Mouse (Mus musculus) neural tube, embryonic 13.5 days (tissue): ENCODE results near the gene Atp5g2. TPM values are rescaled to one million over a fixed set of nuclear protein-coding genes. Genes with fewer than 3 reads are reported as not detected.
A peak's percentile ranks its signal among the peaks of the same experiment; 100 is the strongest.
"Not testable (repeated sequence)": the region's sequence is repeated elsewhere in the genome, so short reads cannot be mapped to it uniquely, and the experiment has no call there.

ENCODE experiments used
- ATAC-seq: fragments of 200-750 bp; cut with Nextera tagmentation; 2 replicates; pipeline ENCODE4 v1.8.0; 2017; ENCODE audit warnings: low read depth, mild to moderate bottlenecking, moderate TSS enrichment, moderate library complexity
- H3K27ac ChIP-seq: fragments of 300-500 bp; sonication (generic); replicated peaks from 2 replicates; pipeline ENCODE4 v1.5.1; 2015; ENCODE audit warnings: moderate library complexity, mild to moderate bottlenecking, inconsistent platforms
- H3K27me3 ChIP-seq: fragments of 300-500 bp; sonication (generic); 2 replicates; pipeline ENCODE4 v1.6.1; 2015; ENCODE audit warnings: mild to moderate bottlenecking, inconsistent platforms
- H3K36me3 ChIP-seq: fragments of 300-500 bp; sonication (generic); 2 replicates; pipeline ENCODE4 v1.6.1; 2015; ENCODE audit warnings: mild to moderate bottlenecking, inconsistent platforms
- H3K4me1 ChIP-seq: fragments of 300-500 bp; sonication (generic); replicated peaks from 2 replicates; pipeline ENCODE4 v1.6.1; 2015; ENCODE audit warnings: inconsistent platforms
- H3K4me2 ChIP-seq: fragments of 300-500 bp; sonication (generic); 2 replicates; pipeline ENCODE4 v1.6.1; 2015; ENCODE audit warnings: inconsistent platforms, mild to moderate bottlenecking, moderate library complexity
- H3K4me3 ChIP-seq: fragments of 300-500 bp; sonication (generic); 2 replicates; pipeline ENCODE4 v1.5.1; 2015; ENCODE audit warnings: mild to moderate bottlenecking, inconsistent platforms
- H3K9ac ChIP-seq: fragments of 300-500 bp; sonication (generic); 2 replicates; pipeline ENCODE4 v1.6.1; 2015; ENCODE audit warnings: moderate library complexity, mild to moderate bottlenecking, inconsistent platforms
- H3K9me3 ChIP-seq: fragments of 300-500 bp; sonication (generic); 2 replicates; pipeline ENCODE4 v1.6.1; 2016; ENCODE audit warnings: inconsistent platforms
- WGBS: fragments of 180-500 bp; shearing (Covaris S2); methylation state at CpG from one replicate; pipeline ENCODE4 v1.1.7; 2015; 5-methylcytosine and 5-hydroxymethylcytosine counted together
- polyA plus RNA-seq: library from polyadenylated mRNA; unstranded; fragments of >200 nt; fragmentation: Nextera tagmentation; extraction: Ambion mirVana; gene quantifications from 2 replicates; pipeline ENCODE4 v1.2.1, GENCODE M21; 2015

Atp5g2 gene
- polyA plus RNA-seq, 1 experiment from 2014 or later, result 48.1 TPM

DNA sequence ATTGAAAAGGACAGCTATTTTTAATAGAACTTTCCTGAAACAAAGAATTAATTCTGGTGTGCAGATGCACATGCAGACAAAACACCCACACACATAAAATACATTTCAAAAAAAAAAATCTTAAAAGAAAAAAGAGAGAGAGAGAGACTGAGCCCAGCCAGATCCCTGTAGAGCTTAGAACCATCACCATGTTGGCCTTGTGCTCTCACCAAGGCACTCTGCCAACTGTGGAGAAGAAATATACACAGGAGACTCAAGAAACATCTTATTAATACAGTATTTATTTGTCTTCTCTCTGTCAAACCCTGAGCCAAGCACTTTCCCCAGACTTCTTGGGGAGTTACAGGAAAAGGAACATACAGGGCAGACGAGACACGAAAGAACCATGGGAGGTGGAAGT lies 9.6 kb downstream of the Atp5g2 start:
- H3K27ac ChIP-seq, ATAC-seq, H3K9me3 ChIP-seq, H3K9ac ChIP-seq, H3K27me3 ChIP-seq, H3K4me2 ChIP-seq, H3K4me3 ChIP-seq, H3K4me1 ChIP-seq: not testable (repeated sequence)
- WGBS, result no CpG with 5 or more reads among the region's 2 CpGs
- H3K36me3 ChIP-seq, result peaks cover 66% of the 10 kb centered on the region

- peaks cover 20% of the 10 kb centered on the region for H3K36me3 ChIP-seq
- H3K27ac ChIP-seq, result peak overlapping the region; percentile 82
- 47% methylated on average over 3 of the region's 3 CpGs for WGBS
- H3K4me3 ChIP-seq, result no peak overlapping the region
- H3K4me1 ChIP-seq, result peaks cover 25% of the 10 kb centered on the region
- H3K9me3 ChIP-seq, result no peaks in the 10 kb centered on the region
- H3K4me2 ChIP-seq, result no peak overlapping the region
- H3K9ac ChIP-seq, result no peak overlapping the region
- no peak for ATAC-seq
- no peaks in the 10 kb centered on the region for H3K27me3 ChIP-seq
Measured at GRCm38 (mm10) chr15:102657926-102658381, 14.2 kb downstream of the Atp5g2 start.

DNA sequence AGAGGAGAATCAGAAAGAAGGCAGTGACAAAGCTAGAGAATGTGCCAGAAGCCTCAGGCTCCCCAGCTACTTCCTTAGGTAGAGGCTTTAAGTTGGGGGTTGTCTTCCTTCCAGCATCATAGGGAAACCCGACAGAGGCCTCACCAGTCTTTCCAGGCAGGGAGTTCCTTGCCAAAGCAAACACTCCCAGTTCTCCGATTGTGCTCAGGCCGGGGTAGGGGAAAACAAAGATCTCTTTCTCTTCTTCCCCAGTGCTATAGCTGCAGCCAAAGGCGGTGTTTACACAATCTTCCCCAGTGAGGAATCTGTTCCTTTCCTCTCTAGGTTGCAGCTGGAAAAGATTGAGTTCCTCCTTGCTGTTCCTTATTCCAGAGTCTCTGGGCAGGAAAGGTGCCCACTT lies 15.5 kb downstream of the Atp5g2 start:
- Histone ChIP-seq H3K4me2 (no peak overlapping the region), H3K27me3 (no peaks in the 10 kb centered on the region), H3K4me1 (peaks cover 25% of the 10 kb centered on the region), H3K4me3 (no peak overlapping the region), H3K9ac (0 out of 2 replicates have a peak overlapping the region, but pooled peaks have one; percentile 26), H3K27ac (peak overlapping the region; percentile 82), H3K9me3 (no peaks in the 10 kb centered on the region), H3K36me3 (peaks cover 9% of the 10 kb centered on the region)
- peak; percentile 36; the same call in 1 of the 2 replicates for ATAC-seq
- WGBS, result 30% methylated on average over 4 of the region's 4 CpGs

DNA sequence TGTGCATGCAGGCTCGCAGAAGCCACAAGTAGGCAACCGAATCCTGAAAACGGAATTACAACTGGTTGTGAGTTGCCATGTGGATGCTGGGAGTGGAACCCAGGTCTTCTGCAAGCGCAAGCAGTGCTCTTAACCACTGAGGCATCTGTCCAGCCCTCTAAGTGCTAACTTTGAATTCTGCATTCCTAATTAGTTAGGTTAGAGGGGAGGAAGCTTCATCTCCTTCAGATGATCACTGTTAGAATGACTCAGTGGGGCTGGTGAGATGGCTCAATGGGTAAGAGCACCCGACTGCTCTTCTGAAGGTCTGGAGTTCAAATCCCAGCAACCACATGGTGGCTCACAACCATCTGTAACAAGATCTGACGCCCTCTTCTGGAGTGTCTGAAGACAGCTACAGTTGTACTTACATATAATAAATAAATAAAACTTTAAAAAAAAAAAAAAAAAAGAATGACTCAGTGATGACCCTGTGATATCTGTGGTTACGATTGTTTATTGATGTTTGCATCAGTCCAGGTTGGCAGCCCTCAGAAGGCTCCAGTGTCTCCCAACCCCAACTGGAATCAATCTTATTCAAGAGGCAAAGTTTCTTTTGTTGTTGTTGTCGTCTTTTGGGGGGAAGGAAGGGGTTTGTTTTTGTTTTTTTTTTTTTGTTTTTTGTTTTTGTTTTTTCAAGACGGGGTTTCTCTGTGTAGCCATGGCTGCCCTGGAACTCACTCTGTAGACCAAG lies 20.1 kb downstream of the Atp5g2 start:
- not testable (repeated sequence) for H3K4me3 ChIP-seq, H3K27ac ChIP-seq, ATAC-seq, H3K4me2 ChIP-seq, H3K9ac ChIP-seq, H3K9me3 ChIP-seq, H3K27me3 ChIP-seq, H3K36me3 ChIP-seq
- 86% methylated on average over 8 of the region's 9 CpGs for WGBS
- peaks cover 13% of the 10 kb centered on the region for H3K4me1 ChIP-seq

GRCm38 (mm10) chr15:102651107-102651506 lies 21.0 kb downstream of the Atp5g2 start:
- ATAC-seq, result no peak
- Histone ChIP-seq H3K9ac (no peak overlapping the region), H3K36me3 (no peaks in the 10 kb centered on the region), H3K4me1 (peaks cover 4% of the 10 kb centered on the region; the same call in 1 of the 2 replicates), H3K27ac (no peak overlapping the region), H3K4me3 (no peak overlapping the region), H3K27me3 (no peaks in the 10 kb centered on the region), H3K9me3 (no peaks in the 10 kb centered on the region), H3K4me2 (no peak overlapping the region)
- WGBS, result 75% methylated on average over 3 of the region's 3 CpGs

DNA sequence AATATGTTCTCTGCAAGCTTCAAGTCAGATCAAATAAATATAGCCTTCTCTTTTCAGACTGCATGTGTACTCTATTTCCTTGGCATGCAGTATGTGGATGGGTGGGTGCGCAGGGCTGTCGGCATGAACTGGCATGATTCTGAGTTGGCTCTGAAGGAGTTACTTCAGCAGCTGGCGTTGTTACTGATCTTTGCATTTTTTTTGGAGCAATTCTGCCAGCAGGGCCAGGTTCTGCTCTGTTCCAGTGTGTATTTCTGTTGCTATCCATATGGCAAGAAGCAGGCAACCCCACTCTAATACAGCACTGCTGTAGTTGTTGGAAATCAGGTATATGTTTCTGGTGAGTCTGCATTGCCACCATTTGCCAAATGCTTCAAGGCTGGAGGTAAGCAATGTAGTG lies 36.3 kb downstream of the Atp5g2 start:
- Histone ChIP-seq H3K36me3 (no peaks in the 10 kb centered on the region), H3K9ac (no peak overlapping the region), H3K4me1 (no peaks in the 10 kb centered on the region), H3K27ac (no peak overlapping the region), H3K27me3 (no peaks in the 10 kb centered on the region; the same call in 1 of the 2 replicates), H3K9me3 (no peaks in the 10 kb centered on the region), H3K4me3 (no peak overlapping the region), H3K4me2 (no peak overlapping the region)
- ATAC-seq, result no peak
- whole genome bisulfite sequencing, result 84% methylated on average over 3 of the region's 3 CpGs

DNA sequence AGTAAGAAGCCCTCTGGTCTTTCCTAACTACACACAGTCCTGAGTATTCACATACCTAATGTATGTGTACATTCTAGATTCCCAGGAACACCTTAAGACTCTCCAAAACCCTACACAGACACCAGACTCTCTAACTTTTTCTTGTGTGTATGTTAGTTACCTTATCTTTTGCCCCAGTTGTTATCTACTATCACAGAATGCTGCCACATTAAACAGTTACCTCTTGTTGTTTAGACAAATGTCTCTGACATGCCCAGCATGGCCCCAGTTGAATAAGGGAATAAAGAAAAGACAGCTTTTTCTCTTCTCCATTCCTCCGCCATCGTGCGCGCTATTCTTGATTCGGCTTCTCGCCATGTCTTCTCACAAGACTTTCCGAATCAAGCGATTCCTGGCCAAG lies 37.5 kb downstream of the Atp5g2 start:
- Histone ChIP-seq H3K27ac (no peak overlapping the region), H3K27me3 (no peaks in the 10 kb centered on the region; the same call in 1 of the 2 replicates), H3K4me1 (no peaks in the 10 kb centered on the region), H3K9me3 (no peaks in the 10 kb centered on the region), H3K9ac (no peak overlapping the region), H3K36me3 (no peaks in the 10 kb centered on the region), H3K4me2 (no peak overlapping the region), H3K4me3 (no peak overlapping the region)
- 94% methylated on average over 8 of the region's 8 CpGs for WGBS
- no peak for ATAC-seq

DNA sequence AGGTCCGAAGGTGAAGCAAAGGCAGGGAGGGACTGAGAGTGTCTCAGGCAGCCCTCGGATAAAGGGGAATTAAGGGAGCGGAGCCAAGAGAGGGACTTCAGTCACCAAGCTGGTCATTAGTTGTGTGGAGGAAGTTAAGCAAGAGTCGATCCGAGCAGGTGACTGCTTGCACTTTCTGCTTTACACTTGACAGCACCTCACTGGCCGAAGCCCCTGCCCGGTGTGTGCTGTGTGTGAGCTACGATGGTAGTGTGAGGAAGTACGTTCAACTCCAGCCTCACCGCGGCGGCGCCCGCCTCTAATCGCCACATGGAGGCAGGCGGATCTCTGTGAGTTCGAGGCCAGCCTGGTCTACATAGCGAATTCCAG lies 46.5 kb downstream of the Atp5g2 start:
- Histone ChIP-seq H3K27ac (peak overlapping the region; percentile 97), H3K4me2 (peak overlapping the region; percentile 64), H3K4me3 (peak overlapping the region; percentile 61), H3K4me1 (peaks cover 28% of the 10 kb centered on the region), H3K9ac (peak overlapping the region; percentile 82), H3K27me3 (no peaks in the 10 kb centered on the region), H3K9me3 (no peaks in the 10 kb centered on the region), H3K36me3 (no peaks in the 10 kb centered on the region)
- peak; percentile 48 for ATAC-seq
- WGBS, result under 1% methylated on average over 18 of the region's 18 CpGs

DNA sequence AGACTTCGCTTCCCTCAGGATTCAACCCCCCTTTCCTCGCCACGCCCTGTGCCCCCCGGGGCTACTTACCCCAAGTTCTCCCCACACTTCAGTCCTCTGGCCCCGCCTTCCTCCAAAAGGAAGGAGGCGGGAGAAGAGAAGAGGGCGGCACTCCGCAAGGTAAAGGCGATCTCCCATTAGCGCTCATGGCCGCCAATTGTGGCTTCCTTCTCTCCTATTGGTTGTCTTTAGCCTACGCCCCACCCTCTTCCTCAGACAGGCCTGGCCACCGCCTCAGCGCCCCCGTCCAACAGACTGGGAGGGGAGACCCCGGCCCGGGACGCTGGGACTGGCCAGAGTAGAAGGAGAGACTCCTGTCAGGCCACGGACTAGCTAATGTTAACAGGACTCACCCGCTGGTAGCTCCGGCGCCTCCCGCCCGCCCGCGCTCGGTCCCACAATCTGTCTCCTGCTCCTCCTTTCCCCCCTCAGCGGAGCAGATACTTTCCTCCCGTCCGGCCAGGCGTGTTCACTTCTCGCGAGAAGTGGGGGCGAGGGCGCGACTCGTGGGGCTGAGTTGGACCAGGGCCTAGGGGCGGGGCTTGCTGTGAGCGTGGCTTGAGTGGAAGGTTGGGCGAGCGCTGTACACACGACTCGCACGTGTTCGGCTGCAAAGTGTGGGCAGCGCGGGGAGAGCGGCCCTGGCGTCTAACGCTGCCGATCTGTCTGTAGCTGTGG lies 47.0 kb downstream of the Atp5g2 start, which contains the start of the genes Gm28047 and Atf7:
Gm28047 (minus strand) TSS at position 98 of the 717 bp plus-strand sequence.
Atf7 (minus strand) TSS at position 495 of the 717 bp plus-strand sequence.
- no peaks in the 10 kb centered on the region for H3K27me3 ChIP-seq
- peak within 1 kb of the TSS; percentile 64 for H3K4me2 ChIP-seq
- peak within 1 kb of the TSS; percentile 61 for H3K4me3 ChIP-seq
- ATAC-seq, result peak; percentile 100
- H3K27ac ChIP-seq, result peak within 1 kb of the TSS; percentile 97
- peak within 1 kb of the TSS; percentile 82 for H3K9ac ChIP-seq
- H3K36me3 ChIP-seq, result no peaks in the 10 kb centered on the region
- under 1% methylated on average over 51 of the region's 51 CpGs for WGBS
- H3K9me3 ChIP-seq, result no peaks in the 10 kb centered on the region
- peaks cover 28% of the 10 kb centered on the region for H3K4me1 ChIP-seq

DNA sequence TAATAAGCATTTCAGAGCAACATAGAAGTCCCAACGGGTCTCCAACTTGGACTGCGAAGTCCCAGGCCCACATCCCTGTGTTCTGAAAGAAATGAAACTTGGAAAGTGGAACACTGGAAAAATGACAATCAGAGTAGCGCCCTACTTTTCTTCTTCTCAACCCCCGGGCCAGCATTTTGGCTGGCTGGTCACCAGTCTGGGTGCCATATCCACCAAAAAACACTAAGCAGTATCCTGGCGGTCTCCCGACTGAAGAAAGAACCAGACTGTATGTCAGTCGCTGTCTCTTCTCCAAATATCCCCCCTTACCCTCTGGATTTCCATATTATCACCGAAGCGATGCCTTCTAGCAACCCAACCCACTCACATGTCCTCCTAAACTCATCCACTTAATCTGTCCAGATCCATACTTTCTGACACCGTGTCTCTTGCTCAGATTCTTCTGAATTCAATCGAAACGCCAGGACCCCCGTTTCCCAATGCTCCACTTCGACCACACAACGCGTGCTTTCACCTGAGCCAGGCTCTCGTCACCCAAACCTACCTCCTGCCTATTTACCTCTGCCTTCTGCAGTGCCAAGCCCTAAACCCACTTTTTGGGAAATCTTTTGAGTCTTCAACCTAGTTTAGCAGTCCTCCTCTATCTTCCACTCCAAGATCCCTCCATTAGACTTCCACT lies 47.7 kb downstream of the Atp5g2 start:
- Histone ChIP-seq H3K4me2 (peak overlapping the region; percentile 64), H3K27me3 (no peaks in the 10 kb centered on the region), H3K9me3 (no peaks in the 10 kb centered on the region), H3K4me3 (peak overlapping the region; percentile 61), H3K36me3 (no peaks in the 10 kb centered on the region), H3K27ac (peak overlapping the region; percentile 97; the same call in 1 of the 2 replicates), H3K4me1 (peaks cover 28% of the 10 kb centered on the region), H3K9ac (peak overlapping the region; percentile 82)
- peak; percentile 0; the same call in 1 of the 2 replicates for ATAC-seq
- 6% methylated on average over 17 of the region's 17 CpGs for WGBS

DNA sequence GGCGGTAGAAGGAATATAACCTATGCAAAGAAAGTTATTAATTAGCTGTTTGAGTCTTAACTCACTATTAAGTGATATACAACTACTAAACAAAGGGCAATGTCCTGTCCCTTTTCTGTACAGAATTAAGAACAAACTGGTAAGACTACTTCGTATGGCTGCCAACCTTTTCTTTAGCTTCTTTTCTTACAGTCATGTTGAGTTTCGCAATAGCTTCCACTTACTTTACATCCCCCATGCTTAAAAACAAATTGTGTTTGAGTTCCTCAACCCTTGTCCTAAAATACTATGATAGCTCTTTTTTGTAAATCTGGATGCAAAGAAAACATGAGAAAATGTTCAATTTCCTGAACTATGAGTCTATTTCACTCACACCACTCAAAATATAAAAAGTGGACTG lies 49.0 kb downstream of the Atp5g2 start:
- Histone ChIP-seq H3K4me2 (peak overlapping the region; percentile 29), H3K4me3 (no peak overlapping the region), H3K4me1 (peaks cover 28% of the 10 kb centered on the region), H3K9ac (no peak overlapping the region), H3K36me3 (no peaks in the 10 kb centered on the region), H3K27ac (no peak overlapping the region), H3K9me3 (no peaks in the 10 kb centered on the region), H3K27me3 (no peaks in the 10 kb centered on the region)
- ATAC-seq, result no peak
- whole genome bisulfite sequencing, result 91% methylated on average over 3 of the region's 3 CpGs

GRCm38 (mm10) chr15:102622536-102622935 lies 49.6 kb downstream of the Atp5g2 start:
- H3K4me3 ChIP-seq, result no peak overlapping the region
- peaks cover 28% of the 10 kb centered on the region for H3K4me1 ChIP-seq
- H3K9ac ChIP-seq, result no peak overlapping the region
- no peak for ATAC-seq
- H3K27ac ChIP-seq, result no peak overlapping the region
- H3K9me3 ChIP-seq, result no peaks in the 10 kb centered on the region
- no peaks in the 10 kb centered on the region for H3K27me3 ChIP-seq
- no peak overlapping the region for H3K4me2 ChIP-seq
- no peaks in the 10 kb centered on the region for H3K36me3 ChIP-seq
